8 mouse cellular contexts compared by ENCODE assay signal in the genomic region with DNA sequence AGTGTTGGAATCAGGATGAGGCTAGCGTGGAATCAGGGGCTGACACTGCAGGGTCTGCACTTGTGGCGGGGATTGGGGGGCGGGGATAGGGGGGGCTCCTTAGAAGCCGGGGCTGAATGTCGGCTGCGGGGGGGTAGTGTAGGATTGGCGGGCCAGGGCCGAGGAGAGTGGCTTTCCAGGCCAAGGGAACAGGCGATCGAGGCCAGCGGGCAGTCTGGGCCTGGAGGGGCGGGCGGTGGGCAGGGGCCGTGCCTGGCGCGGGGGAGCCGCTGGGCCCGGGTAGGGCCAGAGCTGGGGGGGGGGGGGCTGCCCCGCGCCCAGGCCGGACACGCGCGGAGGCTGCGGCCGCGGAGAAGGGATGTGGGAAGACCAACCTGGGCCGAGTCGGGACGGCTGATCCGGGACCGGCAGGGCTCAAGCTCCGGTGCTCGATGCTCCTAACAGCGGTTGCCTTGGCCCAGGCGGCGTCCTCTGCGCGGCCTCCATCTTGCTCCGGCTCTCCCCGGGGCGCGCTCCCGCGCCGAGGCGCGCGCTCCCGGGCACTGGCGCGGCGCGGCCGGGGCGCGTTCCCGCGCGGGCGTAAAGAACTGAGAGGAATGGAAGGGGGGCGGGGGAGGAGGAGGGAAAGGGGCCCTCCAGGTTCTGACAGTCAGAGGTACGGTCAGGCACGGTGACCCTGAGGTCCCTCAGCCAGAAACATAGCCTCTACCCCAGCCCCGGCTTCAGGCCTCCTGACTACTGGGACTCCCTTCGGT. TPM values are rescaled to one million over a fixed set of nuclear protein-coding genes. Genes with fewer than 3 reads are reported as not detected.
DNase-seq lines count a peak whose midpoint lies in the region; ATAC-seq lines count a peak whose summit lies in the region.

A gene (minus strand): TSS at position 544 of the 755 bp plus-strand sequence.

- H3K27me3 ChIP-seq in heart, embryonic 16.5 days (ENCODE audit: control insufficient read depth, insufficient read depth, low read length), result peaks cover 48% of the 10 kb centered on the region
- H3K27me3 ChIP-seq in neural tube, embryonic 15.5 days (replicated peaks), result no peaks in the 10 kb centered on the region

- H3K36me3 ChIP-seq in heart, embryonic 16.5 days (ENCODE audit: control insufficient read depth, insufficient read depth), result no peaks in the 10 kb centered on the region
- H3K36me3 ChIP-seq in neural tube, embryonic 15.5 days, result no peaks in the 10 kb centered on the region

- intact Hi-C loops in left cerebral cortex, postnatal 36 days (cut with DNase I), result loop anchor here (2.0 kb wide), 1 partner anchor 42 kb away; a partner anchor contains a TSS

- no peak for ATAC-seq in heart, embryonic 16.5 days (replicated peaks; ENCODE audit: extremely low read depth, insufficient read depth, low FRiP score)
- peak; percentile 86 for ATAC-seq in neural tube, embryonic 15.5 days (ENCODE audit: low FRiP score)

- H3K9me3 ChIP-seq in heart, embryonic 16.5 days (replicated peaks; ENCODE audit: control insufficient read depth, low read length), result no peaks in the 10 kb centered on the region
- H3K9me3 ChIP-seq in neural tube, embryonic 15.5 days (replicated peaks), result no peaks in the 10 kb centered on the region

- H3K27ac ChIP-seq in heart, embryonic 16.5 days (ENCODE audit: low read length), result no peak within 1 kb of the TSS
- peak within 1 kb of the TSS; percentile 84 for H3K27ac ChIP-seq in neural tube, embryonic 15.5 days (replicated peaks)

- peaks cover 4% of the 10 kb centered on the region for H3K4me1 ChIP-seq in heart, embryonic 16.5 days (ENCODE audit: control insufficient read depth, insufficient read depth, low read length)
- peaks cover 49% of the 10 kb centered on the region for H3K4me1 ChIP-seq in neural tube, embryonic 15.5 days

- H3K9ac ChIP-seq in heart, embryonic 16.5 days (ENCODE audit: low read length), result no peak within 1 kb of the TSS
- peak within 1 kb of the TSS; percentile 87 for H3K9ac ChIP-seq in neural tube, embryonic 15.5 days (replicated peaks)

- WGBS in heart, embryonic 16.5 days, result 2% methylated on average over 41 of the region's 66 CpGs
- under 1% methylated on average over 41 of the region's 66 CpGs for WGBS in neural tube, embryonic 15.5 days

- DNase-seq in right cerebral cortex, adult 18-20 months, result peak; percentile 69
- DNase-seq in right cerebral cortex, postnatal 36 days (ENCODE audit: low spot score in 2 of 2), result no peak
- peak; percentile 83 to 87 for DNase-seq in cerebellum, postnatal 14 days
- DNase-seq in left cerebral cortex, postnatal 36 days (ENCODE audit: low spot score in 2 of 2), result peak; percentile 50 to 79
- no peak for DNase-seq in urinary bladder, adult 18-20 months (ENCODE audit: low spot score in 2 of 2)
- no peak for DNase-seq in thymus, postnatal 36 days

- H3K4me3 ChIP-seq in heart, embryonic 16.5 days (ENCODE audit: low read length), result peak within 1 kb of the TSS; percentile 52
- peak within 1 kb of the TSS; percentile 73 for H3K4me3 ChIP-seq in neural tube, embryonic 15.5 days (replicated peaks)

- H3K4me2 ChIP-seq in heart, embryonic 16.5 days (ENCODE audit: low read depth, low read length), result peak within 1 kb of the TSS; percentile 74
- peak within 1 kb of the TSS; percentile 90 for H3K4me2 ChIP-seq in neural tube, embryonic 15.5 days

RNA-seq across cellular contexts. Expression of the gene that starts here (rescaled TPM):
- 0.35 and 0.37 TPM in 2 replicates for polyA plus RNA-seq in heart, embryonic 16.5 days (2015; fragmentation: Nextera tagmentation; extraction: Ambion mirVana)
- 10 to 100 TPM; 79.6 to 85.5 TPM for total RNA-seq in left cerebral cortex, postnatal 36 days (2021)
- polyA plus RNA-seq in neural tube, embryonic 15.5 days (2015; fragmentation: Nextera tagmentation; extraction: Ambion mirVana), result 45.6 and 54.6 TPM in 2 replicates

Comparison
In these comparisons a context has a peak if more than half of its experiments do, and no peak if none do; other contexts are left out.
1. RNA of the gene that starts here (polyA plus RNA-seq): 45.6 to 54.6 TPM in neural tube, embryonic 15.5 days; 0.35 to 0.37 TPM in heart, embryonic 16.5 days; every median in the first group is over 10 times any median in the second.
2. DNase-seq: peak in right cerebral cortex, adult 18-20 months (single experiment), cerebellum, postnatal 14 days (2 of 2) and left cerebral cortex, postnatal 36 days (2 of 2); none in right cerebral cortex, postnatal 36 days (0 of 2), urinary bladder, adult 18-20 months (0 of 2) and thymus, postnatal 36 days (0 of 2).